Mouse (Mus musculus) monocyte, adult 5-6 weeks (primary cell): ENCODE data around the gene Dgcr2. TPM values are rescaled to one million over a fixed set of nuclear protein-coding genes. Genes with fewer than 3 reads are reported as not detected.

Experiments used
- ATAC-seq: fragments of 153-309, 156-312 bp; replicated peaks from 2 replicates; pipeline ENCODE4 v1.8.0; 2017; ENCODE audit warnings: mild to moderate bottlenecking; ENCODE audit not compliant: low TSS enrichment, insufficient number of reproducible peaks, severe bottlenecking, poor library complexity, low FRiP score
- total RNA-seq: library from RNA; stranded (forward); fragments of 200-1000, 200-491, 200-594 nt; gene quantifications from 3 replicates; pipeline ENCODE4 v1.2.3, GENCODE M21; 2017

The Dgcr2 gene
- total RNA-seq, 1 experiment from 2014 or later: 24.9 TPM

DNA sequence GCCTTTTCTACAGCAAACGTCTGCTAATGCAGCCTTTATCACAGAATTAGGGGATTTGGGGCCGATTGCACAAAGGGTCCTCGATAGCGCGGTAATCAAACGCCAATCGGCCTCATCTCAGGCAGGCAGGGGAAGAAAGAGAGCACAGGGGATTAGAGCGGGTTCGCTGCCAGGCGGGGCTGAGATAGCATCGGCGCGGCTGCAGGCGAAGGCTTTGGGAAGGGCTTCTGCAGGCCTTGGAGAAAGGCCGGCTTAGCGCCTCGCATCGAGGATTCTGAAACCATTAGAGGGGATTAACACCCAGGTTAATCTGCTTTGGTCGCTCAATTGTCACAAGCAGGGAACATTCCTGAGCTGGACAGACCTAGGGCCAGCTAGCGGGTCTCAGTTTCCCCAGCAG is 22.2 kb upstream of the Dgcr2 start:
- ATAC-seq: no peak

- no peak for ATAC-seq
Measured at GRCm38 (mm10) chr16:17914307-17915249, 16.2 kb upstream of the Dgcr2 start, which contains the start of gene Gsc2. Gene Gsc2, minus strand, starts transcription at chr16:17915059.

DNA sequence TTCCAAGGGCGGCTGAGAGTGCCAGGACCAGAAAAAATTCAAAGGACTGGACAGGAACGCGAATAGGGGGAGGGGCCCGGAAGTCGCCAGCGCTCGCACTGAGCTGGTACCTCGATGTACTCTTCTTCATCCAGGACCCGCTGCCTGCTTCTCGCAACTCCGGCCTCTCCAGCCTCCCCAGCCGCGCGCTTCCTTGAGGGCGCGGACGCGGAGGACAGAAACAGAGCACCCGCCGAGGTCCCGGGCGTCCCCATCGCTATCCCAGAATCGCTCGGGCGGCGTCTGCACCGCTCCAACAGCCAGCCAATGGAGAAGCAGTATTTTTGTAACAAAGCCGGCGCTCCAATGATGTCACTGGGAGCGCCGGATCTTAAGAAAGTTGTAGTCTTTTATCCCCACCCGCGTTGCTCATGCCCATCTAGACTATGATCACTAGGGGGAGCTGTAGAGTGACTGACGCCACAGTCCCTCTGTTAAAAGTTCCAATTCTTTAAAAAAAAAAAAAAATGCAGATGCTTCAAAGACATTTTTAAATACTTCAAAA is 12.8 kb upstream of the Dgcr2 start, which contains the start of gene Ess2:
TSS of gene Ess2 (minus strand) at position 297 of the 544 bp plus-strand sequence.
- ATAC-seq: peak; percentile 92

GRCm38 (mm10) chr16:17896091-17896490 is 2.3 kb downstream of the Dgcr2 start:
- ATAC-seq: no peak

DNA sequence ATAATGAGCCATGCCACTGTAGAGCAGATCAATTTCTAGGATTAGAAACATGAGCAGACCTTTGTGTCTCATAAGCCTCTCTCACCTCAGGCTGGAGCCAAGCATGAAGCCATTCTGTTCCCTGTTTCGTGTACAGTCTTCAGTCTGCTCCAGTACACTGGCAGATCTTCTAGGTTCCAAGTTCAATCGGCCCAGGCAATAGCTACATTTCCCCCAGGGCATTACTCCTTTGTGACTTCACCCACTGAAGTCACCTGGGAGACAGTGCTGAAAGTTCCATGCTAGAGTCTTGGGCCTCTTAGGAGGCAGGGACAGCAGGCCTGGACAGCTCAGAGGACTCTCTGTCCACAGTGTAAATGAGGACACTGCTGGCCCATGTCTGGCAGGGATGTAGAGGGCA is 4.4 kb downstream of the Dgcr2 start, which contains the start of gene Tssk1:
TSS of gene Tssk1 (plus strand) at position 301 of the 400 bp plus-strand sequence.
- ATAC-seq: no peak

- no peak for ATAC-seq
Measured at GRCm38 (mm10) chr16:17892606-17893005, 5.8 kb downstream of the Dgcr2 start.

DNA sequence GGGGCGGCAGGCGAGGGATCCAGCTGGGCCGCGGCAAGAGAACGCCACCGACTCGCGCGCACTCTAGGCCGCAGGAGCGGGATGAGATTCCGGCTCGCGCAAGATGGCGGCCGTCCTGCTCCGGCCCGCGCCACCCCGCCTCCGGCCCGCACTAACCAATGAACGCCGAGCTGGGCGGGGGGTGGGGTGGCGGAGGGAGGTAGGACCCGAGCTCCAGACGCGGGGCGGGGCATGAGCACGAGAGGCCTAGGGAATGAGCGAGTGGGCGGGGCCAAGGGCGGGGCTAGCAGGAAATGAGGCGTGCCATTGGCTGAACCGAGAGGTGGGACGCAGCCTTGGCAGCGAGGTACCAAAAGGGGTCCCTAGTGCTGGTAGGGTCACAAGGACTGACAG is 6.8 kb downstream of the Dgcr2 start, which contains the start of gene Gm20518:
TSS of gene Gm20518 (minus strand) at position 105 of the 393 bp plus-strand sequence.
- ATAC-seq: peak; percentile 93

- ATAC-seq: 0 out of 2 replicates have a peak, but pooled peaks have one; percentile 20
Measured at GRCm38 (mm10) chr16:17890917-17891566, 7.3 kb downstream of the Dgcr2 start.

DNA sequence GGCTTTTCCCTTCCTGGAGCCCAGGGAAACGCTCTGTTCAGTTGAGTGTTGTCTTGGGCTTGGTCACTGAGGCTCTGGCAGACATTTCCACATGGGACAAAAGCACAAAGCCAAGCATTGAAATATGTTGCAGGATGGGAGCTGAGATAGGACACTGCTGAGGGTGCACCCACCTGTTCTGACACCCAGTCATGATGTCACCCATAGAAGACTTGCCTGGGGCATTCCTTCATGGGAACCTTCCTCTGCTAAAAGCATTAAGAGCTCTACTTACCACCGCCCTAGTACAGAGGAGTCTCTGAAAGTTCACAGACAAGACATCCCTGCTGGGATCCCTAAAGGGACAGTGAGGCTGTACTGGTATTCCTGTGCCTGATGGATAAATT is 8.0 kb downstream of the Dgcr2 start:
- no peak for ATAC-seq

DNA sequence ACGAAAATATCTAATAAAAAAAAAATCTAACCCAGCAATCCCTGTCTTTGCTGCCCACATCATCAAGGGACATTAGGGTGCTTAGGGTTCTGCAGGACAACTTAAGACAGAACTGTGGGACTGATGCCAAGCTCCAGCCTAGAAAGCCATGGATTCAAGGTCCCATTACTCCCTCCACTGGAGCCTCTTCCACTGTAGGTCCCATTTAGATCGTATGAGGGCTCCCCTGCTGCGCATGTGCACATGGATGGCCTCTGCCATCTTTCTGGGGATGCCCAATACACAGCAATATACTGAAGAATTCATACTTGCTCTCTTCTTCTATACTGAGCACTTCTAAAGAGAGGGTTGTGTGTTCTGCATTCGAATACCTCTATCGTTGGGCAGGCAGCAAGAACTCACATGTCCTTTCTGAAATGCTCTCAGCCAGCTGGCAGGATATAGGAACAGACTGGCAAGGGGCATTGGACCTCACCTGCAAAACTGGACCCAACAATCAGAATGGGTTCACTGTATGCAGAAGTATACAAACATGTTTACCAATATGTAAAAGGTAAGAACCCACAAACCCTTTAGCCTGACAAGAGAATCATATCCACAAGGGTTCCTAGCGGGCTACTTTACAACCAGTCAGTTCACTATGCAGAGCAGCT is 8.5 kb downstream of the Dgcr2 start:
- ATAC-seq: no peak

- no peak for ATAC-seq
Measured at GRCm38 (mm10) chr16:17884116-17884515, 14.2 kb downstream of the Dgcr2 start.

- no peak for ATAC-seq
Measured at GRCm38 (mm10) chr16:17882196-17882595, 16.2 kb downstream of the Dgcr2 start.

- ATAC-seq: no peak
Measured at GRCm38 (mm10) chr16:17879571-17879970, 18.8 kb downstream of the Dgcr2 start.

DNA sequence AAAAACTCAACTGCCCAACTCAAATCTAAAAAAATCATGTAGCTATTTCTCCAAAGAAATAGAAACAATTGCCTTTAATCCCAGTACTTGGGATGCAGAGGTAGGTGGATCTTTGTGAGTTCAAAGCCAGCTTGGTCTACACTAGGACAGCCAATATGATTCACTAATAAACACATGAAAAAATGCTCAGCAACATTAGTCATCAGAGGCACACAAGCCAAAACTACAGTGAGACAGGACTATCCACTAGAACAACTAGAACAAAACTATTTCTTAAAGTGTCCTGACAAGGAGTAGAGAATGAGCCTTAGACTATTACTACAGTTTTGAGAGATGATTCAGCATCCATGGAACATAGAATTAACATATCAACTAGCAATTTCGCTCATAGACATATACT is 22.3 kb downstream of the Dgcr2 start:
- ATAC-seq: no peak

- ATAC-seq: no peak
Measured at GRCm38 (mm10) chr16:17875174-17875573, 23.2 kb downstream of the Dgcr2 start.

- ATAC-seq: no peak
Measured at GRCm38 (mm10) chr16:17872995-17873394, 25.4 kb downstream of the Dgcr2 start.

- no peak for ATAC-seq
Measured at GRCm38 (mm10) chr16:17871248-17871647, 27.1 kb downstream of the Dgcr2 start.

- ATAC-seq: no peak
Measured at GRCm38 (mm10) chr16:17865770-17866169, 32.6 kb downstream of the Dgcr2 start.

- no peak for ATAC-seq
Measured at GRCm38 (mm10) chr16:17865293-17865692, 33.1 kb downstream of the Dgcr2 start.
